Mouse (Mus musculus): Measurements from ENCODE around the gene Ascl3. TPM values are rescaled to one million over a fixed set of nuclear protein-coding genes. Genes with fewer than 3 reads are reported as not detected.

Gene Ascl3
- polyA plus RNA-seq, 1 experiment from 2014 or later: not detected

DNA sequence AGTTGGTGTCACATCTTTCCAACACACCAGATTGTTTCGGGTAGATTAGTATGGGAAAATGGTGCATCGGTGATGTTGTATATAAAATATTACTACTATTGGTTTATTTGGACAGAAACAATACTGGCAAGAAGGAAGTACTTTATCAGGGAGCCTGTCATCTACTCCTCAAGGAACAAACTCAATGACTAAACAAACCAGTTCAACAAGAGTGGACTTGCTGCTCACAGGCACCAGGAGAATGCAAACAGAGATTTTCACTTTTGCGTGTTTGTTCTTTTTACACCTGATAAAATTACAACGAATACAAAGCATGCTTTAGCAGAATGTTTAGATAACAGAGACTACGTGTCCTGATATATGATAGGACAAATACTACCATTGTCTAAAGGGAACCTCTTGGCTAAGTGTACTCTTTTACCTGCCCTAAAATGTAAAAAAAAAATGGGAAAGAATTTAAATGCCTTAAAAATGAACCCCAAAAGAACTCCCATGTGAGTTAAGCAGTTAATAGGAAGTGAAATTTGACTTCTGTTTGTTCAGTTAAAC is 8.4 kb upstream of the Ascl3 start:
- Histone ChIP-seq H3K4me3 (ENCODE audit: inconsistent target) (no peak overlapping the region), H3K36me3 (ENCODE audit: inconsistent target) (peaks cover 70% of the 10 kb centered on the region), H3K27ac (no peak overlapping the region), H3K79me2 (ENCODE audit: inconsistent target) (no peaks in the 10 kb centered on the region)
- 91% methylated on average over 5 of the region's 5 CpGs for WGBS (ENCODE audit: missing documents)

DNA sequence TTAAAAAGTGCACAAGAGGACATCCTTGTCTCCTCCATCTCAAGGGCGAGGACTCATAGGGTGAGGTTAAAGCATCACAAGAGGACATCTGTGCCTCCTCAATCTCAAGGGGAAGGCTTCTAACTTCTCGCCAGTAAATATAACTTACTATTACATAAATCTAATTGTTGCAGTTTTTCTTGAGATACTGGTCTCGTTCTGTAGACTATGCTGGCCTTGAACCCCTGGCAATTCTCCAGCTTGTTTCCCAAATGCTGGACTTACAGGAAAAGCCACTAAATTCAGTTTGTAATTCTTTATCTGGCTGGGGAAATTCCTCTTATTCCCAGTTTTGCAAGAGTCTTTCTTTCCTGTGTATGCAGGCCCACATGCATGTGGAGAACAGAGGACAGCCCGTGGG is 3.3 kb upstream of the Ascl3 start:
- H3K4me3 ChIP-seq (ENCODE audit: inconsistent target): no peak overlapping the region
- peaks cover 25% of the 10 kb centered on the region; the same call in 1 of the 2 replicates for H3K36me3 ChIP-seq (ENCODE audit: inconsistent target)
- WGBS (ENCODE audit: missing documents): 92% methylated on average over 4 of the region's 4 CpGs

DNA sequence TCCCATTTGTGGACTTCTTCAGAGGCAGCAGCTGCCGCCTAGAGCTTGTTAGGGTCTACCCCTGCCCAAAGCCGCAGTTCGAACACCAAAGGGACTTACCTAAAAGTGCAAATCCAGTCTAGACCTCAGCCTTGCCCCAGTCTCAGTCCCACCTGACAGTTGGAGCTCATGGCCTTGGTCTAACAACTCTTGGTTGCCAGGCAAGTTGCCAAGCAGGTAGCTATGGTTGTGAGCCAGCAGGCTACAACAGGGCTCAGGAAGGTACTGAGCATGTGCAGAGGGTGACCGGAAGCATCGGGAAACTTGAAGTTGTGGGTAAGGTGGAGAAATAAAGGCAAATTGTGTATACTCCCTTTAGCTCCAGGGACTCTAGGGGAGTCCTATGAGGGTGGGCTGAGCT is 7.8 kb downstream of the Ascl3 start, which contains the start of gene BC051019:
Gene BC051019, minus strand, starts transcription at position 154 of the 400 bp plus-strand sequence.
- Histone ChIP-seq H3K79me2 (ENCODE audit: inconsistent target) (no peaks in the 10 kb centered on the region), H3K27ac (no peak within 1 kb of the TSS), H3K36me3 (ENCODE audit: inconsistent target) (no peaks in the 10 kb centered on the region), H3K4me3 (ENCODE audit: inconsistent target) (no peak within 1 kb of the TSS)
- WGBS (ENCODE audit: missing documents): 98% methylated on average over 5 of the region's 5 CpGs

More for the DNA sequence above, 3.3 kb upstream of the Ascl3 start:
- no peak overlapping the region for H3K27ac ChIP-seq
- H3K79me2 ChIP-seq (ENCODE audit: inconsistent target): no peaks in the 10 kb centered on the region

DNA sequence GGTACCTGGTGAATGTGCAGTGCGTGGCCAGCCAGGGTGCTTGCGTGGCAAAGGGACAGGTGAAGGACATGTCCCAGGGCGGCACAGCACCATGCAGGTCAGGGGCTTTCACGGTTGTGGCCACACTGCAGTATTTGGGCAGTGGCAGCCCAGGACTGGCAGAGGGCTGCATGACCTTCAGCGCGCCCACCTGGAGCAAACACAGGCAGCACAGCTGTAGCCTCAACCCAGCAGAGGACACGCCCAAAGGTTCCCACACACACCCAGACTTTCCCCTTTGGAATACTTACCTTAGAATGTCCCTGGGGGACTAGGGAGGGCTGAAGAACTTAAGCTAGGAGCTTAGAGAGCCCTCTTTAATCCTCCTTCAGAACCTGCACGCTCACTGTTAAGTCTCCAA is 8.4 kb downstream of the Ascl3 start:
- H3K79me2 ChIP-seq (ENCODE audit: inconsistent target): no peaks in the 10 kb centered on the region
- no peaks in the 10 kb centered on the region for H3K36me3 ChIP-seq (ENCODE audit: inconsistent target)
- WGBS (ENCODE audit: missing documents): 96% methylated on average over 8 of the region's 8 CpGs
- H3K4me3 ChIP-seq (ENCODE audit: inconsistent target): no peak overlapping the region
- H3K27ac ChIP-seq: no peak overlapping the region

DNA sequence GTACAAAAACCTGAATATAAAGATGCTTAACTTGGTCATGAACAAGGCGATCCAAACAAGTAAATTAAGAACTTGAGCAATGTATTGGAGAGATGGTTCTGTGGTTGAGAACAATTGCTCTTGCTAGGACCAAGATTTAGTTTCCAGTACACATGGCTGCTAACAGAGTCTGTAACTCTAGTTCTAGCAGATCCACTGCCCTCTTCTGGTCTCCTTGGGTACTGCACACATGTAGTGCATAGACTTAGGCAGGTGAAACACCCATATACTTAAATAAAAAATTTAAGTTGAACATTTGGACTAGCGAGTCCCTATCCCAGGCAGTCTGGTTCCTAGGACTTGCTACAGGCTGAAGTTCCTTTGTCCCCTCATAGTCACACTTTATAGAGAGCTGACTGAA is 8.9 kb downstream of the Ascl3 start:
- H3K79me2 ChIP-seq (ENCODE audit: inconsistent target): no peaks in the 10 kb centered on the region
- no peaks in the 10 kb centered on the region for H3K36me3 ChIP-seq (ENCODE audit: inconsistent target)
- no peak overlapping the region for H3K27ac ChIP-seq
- H3K4me3 ChIP-seq (ENCODE audit: inconsistent target): no peak overlapping the region
- WGBS (ENCODE audit: missing documents): 83% methylated on average over 2 of the region's 2 CpGs

DNA sequence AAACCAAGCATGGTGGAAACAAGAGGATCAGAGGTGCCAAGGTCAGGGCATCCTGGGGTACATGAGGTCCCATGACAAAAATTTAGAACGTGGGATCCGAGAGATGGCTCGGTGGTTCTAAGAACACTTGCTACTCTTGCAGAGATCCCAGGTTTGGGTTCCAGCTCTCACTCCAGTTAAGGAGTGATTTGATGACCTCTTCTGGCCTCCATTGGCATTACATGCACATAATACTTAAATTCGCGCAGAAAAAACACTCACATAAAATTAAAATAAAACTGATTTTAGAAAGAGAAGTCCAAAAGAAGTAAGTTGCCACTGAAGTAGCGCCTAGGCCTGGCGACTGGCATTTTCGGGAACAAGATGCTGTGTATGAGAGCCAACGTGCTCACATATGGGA is 12.2 kb downstream of the Ascl3 start:
- H3K27ac ChIP-seq: no peak overlapping the region
- H3K36me3 ChIP-seq (ENCODE audit: inconsistent target): no peaks in the 10 kb centered on the region
- WGBS (ENCODE audit: missing documents): 65% methylated on average over 9 of the region's 9 CpGs
- no peaks in the 10 kb centered on the region for H3K79me2 ChIP-seq (ENCODE audit: inconsistent target)
- no peak overlapping the region for H3K4me3 ChIP-seq (ENCODE audit: inconsistent target)

DNA sequence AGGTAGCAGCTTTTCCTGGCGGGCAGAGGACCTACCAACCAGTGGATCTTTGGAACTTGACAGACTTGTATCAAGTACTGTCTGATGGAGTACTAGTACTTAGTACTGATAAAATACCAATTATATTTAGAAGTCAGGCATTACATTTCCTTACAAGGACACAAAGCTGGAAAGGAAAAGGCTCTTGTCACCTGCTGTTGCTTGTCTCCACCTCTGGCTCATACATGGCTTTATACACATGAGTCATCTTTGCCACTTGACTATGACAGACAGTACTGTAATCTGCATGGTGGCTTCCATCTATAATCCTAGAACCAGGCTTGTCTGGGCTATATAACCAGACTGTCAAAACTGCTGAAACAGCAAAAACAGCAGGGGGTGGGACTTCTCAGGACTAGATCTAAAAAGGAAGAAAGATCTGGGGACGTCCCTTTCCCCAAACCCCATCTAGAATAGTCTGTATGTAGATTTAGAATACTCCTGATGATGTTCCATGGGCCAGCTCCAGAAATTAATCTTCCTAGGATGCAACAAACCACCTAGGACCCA is 18.0 kb downstream of the Ascl3 start:
- 91% methylated on average over 2 of the region's 2 CpGs for WGBS (ENCODE audit: missing documents)
- Histone ChIP-seq H3K27ac (no peak overlapping the region), H3K4me3 (ENCODE audit: inconsistent target) (no peak overlapping the region), H3K36me3 (ENCODE audit: inconsistent target) (peaks cover 37% of the 10 kb centered on the region), H3K79me2 (ENCODE audit: inconsistent target) (no peaks in the 10 kb centered on the region)

DNA sequence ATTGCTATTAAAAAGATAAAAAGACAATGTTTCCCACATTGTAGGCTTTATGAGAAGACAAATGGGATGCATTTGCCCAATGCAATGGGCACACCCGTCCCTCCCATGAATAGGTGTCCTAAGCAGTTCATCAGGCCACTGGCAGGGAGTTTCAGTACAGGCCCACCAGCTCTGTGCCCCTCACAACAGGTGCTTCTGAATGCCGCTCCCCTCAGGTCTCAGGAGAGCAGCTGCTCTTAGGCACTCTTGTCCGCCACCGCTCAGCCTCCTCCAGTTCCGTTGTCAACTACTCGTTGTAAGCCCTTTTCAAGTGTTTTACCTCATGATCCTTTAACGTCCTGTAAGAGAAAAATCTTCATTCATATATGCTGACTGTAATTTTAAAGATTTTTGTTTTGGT is 19.3 kb downstream of the Ascl3 start:
- Histone ChIP-seq H3K79me2 (ENCODE audit: inconsistent target) (no peaks in the 10 kb centered on the region), H3K27ac (no peak overlapping the region), H3K4me3 (ENCODE audit: inconsistent target) (no peak overlapping the region), H3K36me3 (ENCODE audit: inconsistent target) (peaks cover 37% of the 10 kb centered on the region)
- WGBS (ENCODE audit: missing documents): 92% methylated on average over 7 of the region's 7 CpGs

DNA sequence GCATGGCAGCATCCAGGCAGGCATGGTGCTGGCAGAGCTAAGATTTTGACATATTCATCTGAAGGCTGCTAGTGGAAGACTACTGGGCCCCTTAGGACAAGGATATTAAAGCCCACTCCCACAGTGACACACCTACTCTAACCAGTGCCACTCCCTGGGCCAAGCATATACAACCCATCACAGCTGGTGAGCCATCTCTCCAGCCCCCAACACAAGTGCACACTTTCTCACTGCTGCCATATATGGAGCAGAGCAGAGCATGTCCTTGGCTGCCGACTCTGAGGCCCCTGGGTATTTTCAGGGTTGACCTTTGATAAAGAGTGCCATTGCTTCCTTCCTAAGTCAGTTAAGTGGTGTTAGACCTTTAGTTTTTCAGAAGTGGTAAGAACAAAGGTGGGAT is 21.5 kb downstream of the Ascl3 start:
- 80% methylated on average over 1 of the region's 1 CpGs for WGBS (ENCODE audit: missing documents)
- no peaks in the 10 kb centered on the region for H3K79me2 ChIP-seq (ENCODE audit: inconsistent target)
- no peak overlapping the region for H3K4me3 ChIP-seq (ENCODE audit: inconsistent target)
- no peak overlapping the region for H3K27ac ChIP-seq
- H3K36me3 ChIP-seq (ENCODE audit: inconsistent target): peaks cover 37% of the 10 kb centered on the region

DNA sequence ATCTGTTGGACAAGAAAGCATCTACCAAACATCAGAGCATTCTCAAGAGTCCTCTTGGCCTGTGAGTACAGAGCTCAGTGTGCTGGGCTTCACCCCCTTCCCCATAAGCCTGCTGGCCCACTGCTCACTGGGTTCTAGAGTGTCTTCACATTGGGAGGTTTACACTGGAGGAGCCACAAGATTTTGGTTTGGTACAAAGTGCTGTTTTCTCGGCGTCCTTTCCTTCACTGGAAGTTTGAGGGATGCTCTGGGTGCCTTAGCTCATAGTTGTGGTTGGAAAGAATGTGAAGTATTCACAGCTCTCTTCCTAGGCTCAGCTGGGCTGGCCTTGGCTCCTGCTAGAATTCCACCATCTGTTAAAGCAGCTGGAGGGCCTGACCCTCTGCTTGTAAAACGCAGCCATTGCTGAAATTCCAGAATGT is 22.6 kb downstream of the Ascl3 start:
- H3K79me2 ChIP-seq (ENCODE audit: inconsistent target): no peaks in the 10 kb centered on the region
- peaks cover 37% of the 10 kb centered on the region for H3K36me3 ChIP-seq (ENCODE audit: inconsistent target)
- no peak overlapping the region for H3K27ac ChIP-seq
- 91% methylated on average over 3 of the region's 3 CpGs for WGBS (ENCODE audit: missing documents)
- H3K4me3 ChIP-seq (ENCODE audit: inconsistent target): no peak overlapping the region

DNA sequence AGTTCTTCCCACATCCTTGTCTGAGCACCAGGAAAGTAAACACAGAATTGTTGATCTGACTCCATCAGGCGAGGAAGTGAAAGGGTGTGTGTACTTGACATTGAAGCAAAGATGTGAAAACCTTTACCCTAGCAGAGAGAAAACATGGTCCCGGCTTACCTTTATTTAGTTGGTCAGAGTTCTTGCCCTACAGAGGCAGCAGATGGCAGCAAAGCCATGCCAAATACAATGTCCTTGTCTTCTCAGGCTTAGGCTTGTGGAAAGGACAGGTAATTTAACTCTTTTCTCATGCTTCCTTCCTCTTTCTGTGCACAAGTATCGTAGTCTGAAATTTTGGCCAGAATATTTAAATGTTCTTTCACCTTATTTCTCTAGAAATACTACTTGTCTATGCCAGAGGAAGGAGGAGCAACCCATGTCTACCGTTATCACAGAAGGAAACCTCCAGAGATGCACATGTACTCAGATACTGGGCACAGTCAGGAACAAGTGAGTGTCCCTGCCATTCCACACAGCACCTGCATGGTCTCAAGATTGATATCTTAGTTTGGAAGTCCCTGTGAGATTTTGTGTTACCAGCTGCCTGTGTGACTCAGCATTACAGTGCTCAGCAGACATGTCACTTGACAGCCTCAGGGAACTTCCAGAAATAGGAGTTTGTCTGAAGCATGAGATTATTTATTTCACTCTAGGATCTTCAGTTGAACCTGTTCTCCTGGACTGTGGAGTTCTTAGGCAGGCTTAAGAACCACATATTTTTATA is 24.3 kb downstream of the Ascl3 start:
- H3K79me2 ChIP-seq (ENCODE audit: inconsistent target): no peaks in the 10 kb centered on the region
- H3K36me3 ChIP-seq (ENCODE audit: inconsistent target): peaks cover 33% of the 10 kb centered on the region
- peak overlapping the region; percentile 72 for H3K27ac ChIP-seq
- WGBS (ENCODE audit: missing documents): 38% methylated on average over 4 of the region's 4 CpGs
- no peak overlapping the region for H3K4me3 ChIP-seq (ENCODE audit: inconsistent target)

DNA sequence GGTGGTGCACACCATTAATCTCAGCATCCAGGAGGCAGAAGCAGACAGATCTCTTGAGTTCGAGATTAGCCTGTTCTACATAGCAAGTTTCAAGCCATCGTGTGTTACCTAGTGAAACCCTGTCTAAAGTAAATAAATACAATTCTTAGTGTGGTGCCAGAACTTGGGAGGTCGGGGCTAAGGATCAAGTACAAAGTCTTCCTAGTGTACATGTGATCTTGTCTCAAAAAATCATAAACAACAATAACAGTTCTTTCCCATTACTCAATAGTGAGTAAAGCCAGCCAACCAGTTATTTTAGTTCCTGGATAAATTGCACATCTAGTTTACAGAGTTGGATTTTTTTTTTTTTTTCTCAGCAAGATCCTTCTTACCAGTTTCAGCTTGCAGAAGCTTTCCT is 27.1 kb downstream of the Ascl3 start:
- H3K79me2 ChIP-seq (ENCODE audit: inconsistent target): no peaks in the 10 kb centered on the region
- WGBS (ENCODE audit: missing documents): 61% methylated on average over 3 of the region's 3 CpGs
- peaks cover 8% of the 10 kb centered on the region for H3K36me3 ChIP-seq (ENCODE audit: inconsistent target)
- H3K4me3 ChIP-seq (ENCODE audit: inconsistent target): peak overlapping the region; percentile 72
- H3K27ac ChIP-seq: peak overlapping the region; percentile 33

DNA sequence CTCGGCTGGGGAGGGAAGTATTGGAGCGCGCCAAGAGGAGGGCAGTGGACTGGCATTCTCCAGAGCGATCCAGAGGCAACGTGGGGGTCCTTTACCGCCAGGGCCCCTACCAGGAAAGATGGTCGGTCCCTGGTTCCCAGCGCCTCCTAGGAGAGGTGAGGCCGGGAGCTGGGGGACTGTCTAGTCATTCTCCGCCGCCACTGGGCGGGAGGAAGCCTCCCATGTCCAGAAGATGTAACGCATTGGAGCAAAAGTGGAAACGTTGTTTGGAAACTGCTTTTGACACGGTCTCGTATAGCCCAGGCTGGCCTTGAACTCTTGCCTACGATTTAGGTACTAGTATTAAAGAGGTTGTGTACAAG is 27.5 kb downstream of the Ascl3 start:
- Histone ChIP-seq H3K4me3 (ENCODE audit: inconsistent target) (peak overlapping the region; percentile 72), H3K36me3 (ENCODE audit: inconsistent target) (peaks cover 3% of the 10 kb centered on the region), H3K27ac (peak overlapping the region; percentile 33), H3K79me2 (ENCODE audit: inconsistent target) (no peaks in the 10 kb centered on the region)
- 4% methylated on average over 17 of the region's 17 CpGs for WGBS (ENCODE audit: missing documents)

DNA sequence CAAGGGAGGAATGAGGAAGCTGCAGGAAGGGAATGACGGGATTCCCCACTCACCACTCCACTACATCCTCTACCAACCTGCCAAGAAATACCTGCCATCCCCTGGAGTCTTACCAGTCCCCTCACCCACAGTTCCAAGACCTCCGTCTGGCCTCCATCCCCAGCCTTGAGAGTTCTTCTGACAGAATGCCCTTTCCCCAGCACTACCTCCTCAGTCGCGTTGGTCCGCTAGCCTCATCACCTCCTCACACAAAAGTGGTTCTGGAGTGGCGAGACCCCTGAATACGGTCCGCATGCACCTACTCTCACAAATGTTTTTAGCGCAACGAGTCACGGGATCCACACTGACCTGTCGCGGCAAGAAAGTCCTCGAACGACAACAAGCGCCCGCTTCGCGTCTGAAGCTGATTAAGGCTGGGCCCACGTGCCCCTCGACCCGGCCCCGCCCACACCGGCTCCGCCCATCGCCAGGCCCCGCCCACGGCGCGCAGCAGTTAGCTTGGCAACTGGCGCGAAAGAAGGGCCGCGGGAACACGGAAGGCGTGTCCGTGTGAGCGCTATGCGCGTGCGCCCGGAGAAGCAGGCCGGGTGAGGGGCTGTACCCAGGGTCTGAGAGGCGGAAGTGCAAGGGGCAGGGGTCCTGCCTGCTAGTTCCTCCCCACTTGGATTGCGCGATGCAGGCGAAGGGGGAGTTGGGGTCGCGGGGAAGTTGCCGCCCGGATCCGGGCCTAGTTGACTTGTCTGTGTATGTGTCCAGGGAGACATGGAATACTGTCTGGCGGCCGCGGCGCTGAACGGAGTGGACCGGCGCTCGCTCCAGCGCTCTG is 28.1 kb downstream of the Ascl3 start, which contains the start of the genes St5 and Akip1:
Gene St5, minus strand, starts transcription at position 416 of the 826 bp plus-strand sequence.
Gene Akip1, plus strand, starts transcription at position 501 of the 826 bp plus-strand sequence.
- 3% methylated on average over 59 of the region's 61 CpGs for WGBS (ENCODE audit: missing documents)
- H3K4me3 ChIP-seq (ENCODE audit: inconsistent target): peak within 1 kb of the TSS; percentile 72
- H3K27ac ChIP-seq: peak within 1 kb of the TSS; percentile 33
- no peaks in the 10 kb centered on the region for H3K36me3 ChIP-seq (ENCODE audit: inconsistent target)
- no peaks in the 10 kb centered on the region for H3K79me2 ChIP-seq (ENCODE audit: inconsistent target)
